Mouse (Mus musculus): ENCODE data around the gene Camta1.

Gene Camta1

DNA sequence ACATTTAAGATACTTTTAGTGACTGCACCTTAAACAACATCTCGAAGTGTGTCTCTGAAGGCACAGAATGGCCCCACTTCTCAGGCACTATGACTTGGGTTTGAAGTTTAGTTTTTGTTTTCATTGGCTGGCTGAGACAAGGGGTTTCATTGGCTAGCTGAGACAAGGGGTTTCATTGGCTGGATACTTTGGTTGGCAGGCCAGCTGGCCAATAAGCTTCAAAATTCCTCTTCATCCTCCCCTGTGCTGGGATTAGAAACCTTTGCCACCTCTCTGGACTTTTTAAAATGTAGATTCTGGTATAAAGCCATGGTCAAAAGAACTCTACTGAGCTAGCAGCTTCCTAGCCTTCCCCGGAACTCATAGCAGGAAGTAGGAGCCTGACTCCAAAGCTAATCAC is 219.3 kb downstream of the Camta1 start:
- no peak for TF ChIP-seq GATA4 (IDR thresholded peaks at IDR 0.05; ENCODE audit: insufficient replicate concordance, low read length)

- no peak for TF ChIP-seq GATA4 (IDR thresholded peaks at IDR 0.05; ENCODE audit: insufficient replicate concordance, low read length)
Measured at GRCm38 (mm10) chr4:151640971-151641370, 220.7 kb downstream of the Camta1 start.

- no peak for TF ChIP-seq GATA4 (IDR thresholded peaks at IDR 0.05; ENCODE audit: insufficient replicate concordance, low read length)
Measured at GRCm38 (mm10) chr4:151638941-151639340, 222.7 kb downstream of the Camta1 start.

DNA sequence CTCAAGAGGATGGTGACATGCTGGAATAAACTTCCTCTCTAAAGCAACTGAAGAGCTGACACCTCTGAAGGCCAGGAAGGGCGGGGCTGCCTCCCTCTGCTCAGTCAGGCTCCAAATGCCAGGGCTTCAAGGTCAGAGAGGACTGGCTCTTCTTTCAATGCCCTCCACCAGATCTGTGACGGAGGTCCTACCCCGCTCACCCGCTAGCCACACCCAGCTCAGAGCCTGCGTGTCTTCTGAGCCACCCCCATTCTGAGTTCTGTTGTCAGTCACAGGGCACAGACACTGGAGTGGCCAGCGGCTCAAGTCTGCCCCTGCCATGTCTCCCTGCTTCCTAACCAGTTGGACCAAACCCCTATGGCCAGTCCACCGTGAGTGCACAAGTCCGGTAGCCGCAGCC is 224.3 kb downstream of the Camta1 start:
- TF ChIP-seq GATA4 (IDR thresholded peaks at IDR 0.05; ENCODE audit: insufficient replicate concordance, low read length), result no peak

- no peak for TF ChIP-seq GATA4 (IDR thresholded peaks at IDR 0.05; ENCODE audit: insufficient replicate concordance, low read length)
Measured at GRCm38 (mm10) chr4:151634771-151635170, 226.9 kb downstream of the Camta1 start.

DNA sequence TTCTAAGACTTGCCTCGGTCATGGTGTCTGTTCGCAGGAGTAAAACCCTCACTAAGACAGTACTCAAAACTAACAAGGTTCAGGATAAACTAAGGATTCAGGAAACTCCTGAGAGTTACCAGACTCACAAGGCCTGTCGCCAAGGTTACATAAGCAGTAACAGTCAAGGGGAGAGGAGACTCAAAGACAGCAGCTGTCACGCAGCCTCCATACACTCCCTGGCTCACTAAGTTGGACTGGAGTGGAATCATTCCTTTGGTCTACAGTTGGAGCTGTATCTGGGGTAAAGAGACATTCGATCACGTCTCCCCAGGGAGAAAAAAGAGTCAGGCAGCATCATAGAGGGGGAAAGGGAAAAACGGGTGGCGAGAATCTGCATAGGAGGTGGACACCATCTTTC is 227.9 kb downstream of the Camta1 start:
- no peak for TF ChIP-seq GATA4 (IDR thresholded peaks at IDR 0.05; ENCODE audit: insufficient replicate concordance, low read length)

DNA sequence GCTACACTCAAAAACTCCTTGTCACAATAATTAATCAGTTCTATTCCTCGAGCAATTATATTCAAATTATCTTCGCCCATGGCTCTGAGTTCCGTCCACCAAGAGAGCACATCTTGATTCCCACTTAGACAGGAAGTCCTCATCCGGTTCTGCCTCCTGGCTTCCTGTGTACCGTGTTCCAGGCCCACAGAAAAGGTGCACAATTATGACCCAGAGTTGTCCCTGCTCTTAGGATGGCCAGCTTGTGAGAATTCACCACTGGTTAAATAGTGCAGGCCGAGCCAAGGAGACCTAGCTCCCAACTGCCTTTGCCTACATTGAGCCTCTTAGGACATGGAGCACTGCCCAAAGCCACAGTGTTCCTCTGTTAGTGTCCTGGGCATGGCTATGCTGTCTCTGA is 229.4 kb downstream of the Camta1 start:
- no peak for TF ChIP-seq GATA4 (IDR thresholded peaks at IDR 0.05; ENCODE audit: insufficient replicate concordance, low read length)

DNA sequence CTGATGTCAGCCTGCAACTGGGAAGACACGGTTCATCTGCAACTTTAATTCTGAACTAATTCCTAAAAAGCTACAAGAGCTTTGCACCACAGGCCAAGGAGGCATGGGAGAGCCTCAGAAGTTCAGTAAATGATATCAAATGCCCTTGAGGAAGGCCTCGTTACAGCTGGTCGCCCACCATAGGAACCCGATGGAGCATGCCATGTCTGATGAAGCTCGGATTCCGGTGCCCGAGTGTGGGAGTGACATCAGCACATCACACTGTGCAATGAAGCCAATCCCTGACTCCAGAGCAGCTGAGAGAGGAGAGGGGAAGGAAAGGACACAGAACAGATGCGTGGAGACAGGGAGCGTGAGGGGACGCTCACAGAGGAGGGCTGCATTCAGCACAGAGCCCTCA is 231.0 kb downstream of the Camta1 start:
- no peak for TF ChIP-seq GATA4 (IDR thresholded peaks at IDR 0.05; ENCODE audit: insufficient replicate concordance, low read length)

GRCm38 (mm10) chr4:151630231-151630630 is 231.4 kb downstream of the Camta1 start:
- no peak for TF ChIP-seq GATA4 (IDR thresholded peaks at IDR 0.05; ENCODE audit: insufficient replicate concordance, low read length)

DNA sequence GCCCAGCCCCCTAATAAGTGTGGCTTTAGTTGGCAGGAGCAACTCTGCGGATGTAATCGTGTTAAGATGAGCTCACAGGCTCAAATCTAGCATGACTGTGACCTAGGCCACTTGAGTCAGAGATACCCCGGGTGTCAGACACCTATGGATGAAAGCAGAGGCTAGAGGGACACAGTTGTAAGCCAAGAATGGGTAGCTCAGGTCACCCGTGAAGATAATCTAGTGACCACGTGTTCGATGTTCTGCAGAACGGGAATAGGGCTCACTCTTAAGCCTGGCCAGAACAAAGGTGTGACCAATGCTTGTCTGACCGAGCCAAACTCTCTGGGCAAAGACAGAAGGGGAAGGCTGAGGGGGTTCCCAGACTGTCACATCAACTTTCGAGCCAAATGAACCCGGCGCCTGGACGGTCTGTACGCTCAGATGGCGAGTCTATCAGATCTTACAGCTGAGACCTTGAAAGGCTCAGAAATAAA is 242.1 kb downstream of the Camta1 start:
- TF ChIP-seq GATA4 (IDR thresholded peaks at IDR 0.05; ENCODE audit: insufficient replicate concordance, low read length), result no peak

DNA sequence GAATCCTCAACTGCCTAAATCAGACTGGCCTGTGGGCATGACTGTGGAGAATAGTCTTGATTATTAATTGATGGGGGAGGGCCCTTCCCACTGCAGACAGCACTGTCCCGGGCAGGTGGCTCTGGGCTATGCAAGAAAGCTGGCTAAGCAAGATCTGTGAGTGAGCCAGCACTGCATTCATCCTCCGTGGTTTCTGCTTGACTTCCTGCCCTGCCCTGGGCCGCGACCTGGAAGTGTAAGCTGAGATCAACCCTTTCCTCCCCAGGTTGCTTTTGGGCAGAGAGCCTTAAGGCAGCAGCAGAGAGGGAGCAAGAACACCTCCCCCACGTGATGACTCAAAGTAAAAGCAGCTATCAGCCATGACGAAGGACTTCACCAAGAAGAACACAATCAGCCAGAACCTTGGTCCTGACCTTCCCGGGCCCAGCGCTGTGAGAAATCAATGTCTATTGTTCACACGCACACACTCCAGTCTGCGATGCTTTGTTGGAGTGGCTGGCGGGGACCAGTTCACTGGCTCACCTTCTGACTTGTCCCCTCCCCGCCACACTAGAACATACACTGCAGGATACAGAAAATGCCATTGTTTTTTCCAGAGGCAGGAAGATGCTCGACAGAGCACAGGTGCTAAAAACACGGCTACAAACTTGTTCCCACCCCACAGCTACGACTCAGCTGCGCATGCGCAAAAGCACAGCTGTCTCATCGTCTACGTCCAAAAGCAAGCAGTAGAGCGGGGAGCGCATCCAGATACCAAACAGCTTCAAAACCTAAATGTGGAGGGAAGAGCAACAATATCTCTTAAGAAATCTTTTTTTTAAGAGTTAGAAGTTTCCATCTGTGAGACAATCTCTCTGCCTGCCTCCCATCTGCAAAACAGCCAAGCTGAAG is 243.0 kb downstream of the Camta1 start:
- no peak for TF ChIP-seq GATA4 (IDR thresholded peaks at IDR 0.05; ENCODE audit: insufficient replicate concordance, low read length)

DNA sequence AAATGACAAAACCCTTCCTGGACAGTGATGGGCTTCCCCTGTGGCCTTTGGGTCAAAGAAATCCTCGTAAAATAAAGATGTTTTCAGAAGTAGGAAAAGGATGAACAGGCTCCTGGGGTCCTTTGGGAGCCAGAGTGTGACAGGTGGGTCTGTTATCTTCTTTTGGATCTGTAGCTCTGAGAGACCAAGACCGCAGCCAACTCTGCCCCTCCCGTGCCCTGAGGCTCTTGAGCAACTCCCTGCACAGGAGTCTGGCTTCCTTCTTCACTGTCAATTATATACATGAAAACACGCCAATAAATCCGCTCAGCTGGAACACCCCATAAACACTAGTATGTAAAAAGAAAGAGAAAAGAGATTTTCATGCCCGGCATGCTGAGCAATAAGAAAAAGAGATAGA is 250.1 kb downstream of the Camta1 start:
- TF ChIP-seq GATA4 (IDR thresholded peaks at IDR 0.05; ENCODE audit: insufficient replicate concordance, low read length), result no peak

DNA sequence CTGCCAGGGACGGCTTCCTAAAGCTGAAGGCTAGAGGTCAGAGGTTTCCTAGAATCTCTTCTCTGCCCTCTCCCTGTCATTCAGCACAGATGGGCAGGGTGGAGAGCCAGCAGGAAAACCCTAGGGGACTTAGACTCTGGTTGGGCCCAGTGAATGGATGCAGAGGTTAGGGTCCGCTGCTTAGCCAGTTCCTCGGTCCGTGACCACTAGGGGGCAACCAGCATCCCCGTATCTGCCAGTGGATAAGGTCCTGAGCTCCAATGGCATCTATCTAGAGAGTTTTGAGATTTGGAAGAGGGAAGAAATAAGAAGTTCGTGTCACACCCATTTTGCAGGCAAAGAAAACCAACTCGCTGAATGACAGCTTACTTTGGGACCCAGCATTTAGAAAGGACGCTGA is 251.4 kb downstream of the Camta1 start:
- TF ChIP-seq GATA4 (IDR thresholded peaks at IDR 0.05; ENCODE audit: insufficient replicate concordance, low read length), result no peak

- TF ChIP-seq GATA4 (IDR thresholded peaks at IDR 0.05; ENCODE audit: insufficient replicate concordance, low read length), result no peak
Measured at GRCm38 (mm10) chr4:151604907-151605306, 256.8 kb downstream of the Camta1 start.

DNA sequence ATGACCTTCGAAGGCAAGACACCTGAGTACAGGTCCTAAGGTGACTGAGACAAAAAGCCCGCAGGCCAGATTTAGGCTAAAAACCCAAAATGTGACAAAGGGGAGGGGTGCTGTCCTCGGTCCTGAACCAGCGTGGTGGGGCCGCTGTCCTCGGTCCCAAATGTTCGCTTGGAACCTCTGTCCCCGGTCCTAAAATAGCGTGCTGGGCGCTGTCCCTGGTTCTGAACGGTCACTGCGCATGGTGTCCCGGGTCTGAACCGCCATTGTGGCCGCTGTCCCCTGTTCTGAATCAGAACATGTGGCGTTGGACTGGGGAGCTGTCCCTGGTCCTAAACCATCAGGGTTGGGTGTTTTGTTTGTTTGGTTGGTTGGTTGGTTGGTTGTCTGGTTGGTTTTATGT is 257.2 kb downstream of the Camta1 start:
- no peak for TF ChIP-seq GATA4 (IDR thresholded peaks at IDR 0.05; ENCODE audit: insufficient replicate concordance, low read length)

DNA sequence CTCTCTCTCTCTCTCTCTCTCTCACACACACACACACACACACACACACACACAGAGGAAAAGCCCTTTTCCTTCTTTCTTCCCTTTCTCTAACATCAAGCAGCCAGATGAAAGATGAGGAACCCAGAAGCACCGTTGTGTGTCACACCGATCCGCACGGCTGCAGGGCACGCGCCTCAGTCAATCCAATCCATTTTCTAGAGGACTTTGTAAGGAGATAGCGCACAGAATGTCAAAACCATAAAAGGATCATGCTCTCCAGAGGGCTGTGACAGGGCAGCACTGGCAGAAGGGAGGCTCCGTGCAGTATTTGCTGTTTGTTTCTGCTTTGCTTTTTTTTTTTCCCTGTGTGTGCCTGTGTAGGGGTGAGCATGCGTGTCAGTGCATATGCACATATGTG is 258.1 kb downstream of the Camta1 start:
- no peak for TF ChIP-seq GATA4 (IDR thresholded peaks at IDR 0.05; ENCODE audit: insufficient replicate concordance, low read length)

GRCm38 (mm10) chr4:151595116-151595515 is 266.6 kb downstream of the Camta1 start:
- no peak for TF ChIP-seq GATA4 (IDR thresholded peaks at IDR 0.05; ENCODE audit: insufficient replicate concordance, low read length)
